Mouse (Mus musculus) forebrain, embryonic 11.5 days (tissue): Measurements from ENCODE around the gene Olfr923. TPM values are rescaled to one million over a fixed set of nuclear protein-coding genes. Genes with fewer than 3 reads are reported as not detected.

ENCODE experiments used
- ATAC-seq: fragments of 200-750 bp; cut with Nextera tagmentation; replicated peaks from 2 replicates; pipeline ENCODE4 v1.8.0; 2017; ENCODE audit warnings: moderate TSS enrichment; ENCODE audit not compliant: low FRiP score
- DNase-seq: peaks from one replicate; pipeline ENCODE4 v3.0.0-alpha.2; 2017; ENCODE audit warnings: low spot score
- H3K27ac ChIP-seq: fragments of 300-500 bp; sonication (generic); 2 replicates; pipeline ENCODE4 v1.5.1; 2014; ENCODE audit warnings: low read depth, low read length
- H3K27me3 ChIP-seq: fragments of 300-500 bp; sonication (generic); 2 replicates; pipeline ENCODE4 v1.6.1; 2014; ENCODE audit warnings: mild to moderate bottlenecking, low read length, mixed read lengths; ENCODE audit not compliant: control insufficient read depth, insufficient read depth
- H3K36me3 ChIP-seq: fragments of 300-500 bp; sonication (generic); 2 replicates; pipeline ENCODE4 v1.6.1; 2014; ENCODE audit warnings: mild to moderate bottlenecking, low read length, moderate library complexity, mixed read lengths; ENCODE audit not compliant: control insufficient read depth, insufficient read depth
- H3K4me1 ChIP-seq: fragments of 300-500 bp; sonication (generic); replicated peaks from 2 replicates; pipeline ENCODE4 v1.6.1; 2014; ENCODE audit warnings: low read length, mixed read lengths; ENCODE audit not compliant: control insufficient read depth, insufficient read depth
- H3K4me2 ChIP-seq: fragments of 300-500 bp; sonication (generic); 2 replicates; pipeline ENCODE4 v1.6.1; 2014; ENCODE audit warnings: low read depth, mild to moderate bottlenecking, low read length, moderate library complexity, mixed read lengths; ENCODE audit not compliant: severe bottlenecking
- H3K4me3 ChIP-seq: fragments of 300-500 bp; sonication (generic); 2 replicates; pipeline ENCODE4 v1.5.1; 2014; ENCODE audit warnings: low read depth, low read length
- H3K9ac ChIP-seq: fragments of 300-500 bp; sonication (generic); 2 replicates; pipeline ENCODE4 v1.6.1; 2014; ENCODE audit warnings: low read length
- H3K9me3 ChIP-seq: fragments of 300-500 bp; sonication (generic); 2 replicates; pipeline ENCODE4 v1.6.1; 2016; ENCODE audit warnings: low read length, mixed read lengths; ENCODE audit not compliant: control insufficient read depth
- WGBS: fragments of 180-500 bp; shearing (Covaris S2); extraction: QIAGEN DNeasy Blood & Tissue Kit; methylation state at CpG from one replicate; pipeline ENCODE4 v1.1.7; 2014; 5-methylcytosine and 5-hydroxymethylcytosine counted together
- polyA plus RNA-seq: library from polyadenylated mRNA; unstranded; fragments of >200 nt; fragmentation: Nextera tagmentation; extraction: Ambion mirVana; gene quantifications from 2 replicates; pipeline ENCODE4 v1.2.1, GENCODE M21; 2014

Gene Olfr923
- polyA plus RNA-seq, 1 experiment from 2014 or later: not detected

DNA sequence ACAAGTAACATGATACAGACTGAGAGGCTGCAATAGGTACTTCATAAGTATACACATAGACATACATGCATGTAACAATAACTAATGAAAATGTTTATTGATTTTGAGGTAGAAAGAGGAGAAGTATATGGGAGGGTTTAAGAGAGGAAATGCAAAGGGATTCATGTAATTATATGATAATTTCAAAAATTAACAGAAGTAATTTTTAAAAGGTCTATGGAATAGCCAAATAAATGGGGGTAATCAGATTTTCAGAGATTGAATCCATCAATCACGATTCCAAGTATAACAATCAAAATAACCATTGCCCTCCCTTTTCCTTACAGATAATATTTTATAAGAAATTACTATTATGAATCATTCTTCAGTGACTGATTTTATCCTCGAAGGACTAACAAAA, 50.5 kb downstream of the Olfr923 start, which contains the start of gene Olfr926:
Gene Olfr926 (plus strand): TSS at position 301 of the 400 bp plus-strand sequence.
- DNase-seq: no peak
- Histone ChIP-seq H3K4me1 (no peaks in the 10 kb centered on the region), H3K27me3 (no peaks in the 10 kb centered on the region), H3K27ac (no peak within 1 kb of the TSS), H3K9ac (no peak within 1 kb of the TSS), H3K4me3 (no peak within 1 kb of the TSS), H3K9me3 (no peaks in the 10 kb centered on the region), H3K36me3 (no peaks in the 10 kb centered on the region), H3K4me2 (no peak within 1 kb of the TSS)
- WGBS: 89% methylated on average over 2 of the region's 2 CpGs
- no peak for ATAC-seq

Other genes with a start within 250 kb of the Olfr923 start
- gene Olfr912, start 246.4 kb upstream of the Olfr923 start, polyA plus RNA-seq: not detected in 2 replicates
- gene Olfr913, start 233.8 kb upstream of the Olfr923 start, polyA plus RNA-seq: not detected in 2 replicates
- not detected in 2 replicates for gene Olfr914, start 221.4 kb upstream of the Olfr923 start, polyA plus RNA-seq
- gene Olfr916, start 166.7 kb upstream of the Olfr923 start, polyA plus RNA-seq: not detected in 2 replicates
- not detected in 2 replicates for gene Olfr917, start 160.7 kb upstream of the Olfr923 start, polyA plus RNA-seq
- gene Olfr918, start 151.9 kb upstream of the Olfr923 start, polyA plus RNA-seq: not detected in 2 replicates
- gene Olfr919, start 122.9 kb upstream of the Olfr923 start, polyA plus RNA-seq: not detected in 2 replicates
- gene Vwa5a, start 108.3 kb upstream of the Olfr923 start, polyA plus RNA-seq: 9.1 and 9.7 TPM in 2 replicates
- not detected in 2 replicates for gene Olfr920, start 74.2 kb upstream of the Olfr923 start, polyA plus RNA-seq
- not detected in 2 replicates for gene Olfr921, start 53.5 kb upstream of the Olfr923 start, polyA plus RNA-seq
- gene Olfr922, start 11.9 kb upstream of the Olfr923 start, polyA plus RNA-seq: not detected in 2 replicates
- gene Olfr924, start 17.9 kb downstream of the Olfr923 start, polyA plus RNA-seq: not detected in 2 replicates
- gene Olfr26, start 28.5 kb downstream of the Olfr923 start, polyA plus RNA-seq: not detected in 2 replicates
- not detected in 2 replicates for gene Olfr926, start 50.6 kb downstream of the Olfr923 start, polyA plus RNA-seq
- not detected in 2 replicates for gene Olfr930, start 103.3 kb downstream of the Olfr923 start, polyA plus RNA-seq
- gene Olfr933, start 145.8 kb downstream of the Olfr923 start, polyA plus RNA-seq: not detected in 2 replicates
- gene Olfr934, start 161.8 kb downstream of the Olfr923 start, polyA plus RNA-seq: not detected in 2 replicates
- gene Olfr935, start 173.1 kb downstream of the Olfr923 start, polyA plus RNA-seq: not detected in 2 replicates
- gene Olfr146, start 196.8 kb downstream of the Olfr923 start, polyA plus RNA-seq: not detected in 2 replicates
- gene Olfr937, start 238.4 kb downstream of the Olfr923 start, polyA plus RNA-seq: not detected in 2 replicates